Mouse (Mus musculus) left cerebral cortex, postnatal 14 days (tissue): Measurements from ENCODE around the gene Vsx2. TPM values are rescaled to one million over a fixed set of nuclear protein-coding genes. Genes with fewer than 3 reads are reported as not detected.
"Not testable (repeated sequence)": the region's sequence is repeated elsewhere in the genome, so short reads cannot be mapped to it uniquely, and the experiment has no call there.

ENCODE experiments used
- DNase-seq, 2 experiments: peaks; one replicate each; pipeline ENCODE4 v3.0.0; 2021 to 2022; ENCODE audit warnings: low spot score in 2 of 2, mixed read lengths in 1 of 2
- intact Hi-C: fragments of 180-260 bp; cut with DNase I; formaldehyde crosslinking; loops from one replicate; pipeline ENCODE4 v1.15.1; 2025
- long read RNA-seq, 2 experiments: library from polyadenylated mRNA; stranded (forward); transcript quantifications; one replicate each; pipeline ENCODE4 v2.0.0; 2021
- total RNA-seq, 2 experiments: library from RNA; stranded (reverse); gene quantifications; 2 replicates each; pipeline ENCODE4 v1.2.3; 2021

Gene Vsx2
- under 1 TPM; 0.17 to 0.24 TPM for total RNA-seq
- long read RNA-seq, experiment 1, result 0 reads
- long read RNA-seq, experiment 2, result 0 reads

DNA sequence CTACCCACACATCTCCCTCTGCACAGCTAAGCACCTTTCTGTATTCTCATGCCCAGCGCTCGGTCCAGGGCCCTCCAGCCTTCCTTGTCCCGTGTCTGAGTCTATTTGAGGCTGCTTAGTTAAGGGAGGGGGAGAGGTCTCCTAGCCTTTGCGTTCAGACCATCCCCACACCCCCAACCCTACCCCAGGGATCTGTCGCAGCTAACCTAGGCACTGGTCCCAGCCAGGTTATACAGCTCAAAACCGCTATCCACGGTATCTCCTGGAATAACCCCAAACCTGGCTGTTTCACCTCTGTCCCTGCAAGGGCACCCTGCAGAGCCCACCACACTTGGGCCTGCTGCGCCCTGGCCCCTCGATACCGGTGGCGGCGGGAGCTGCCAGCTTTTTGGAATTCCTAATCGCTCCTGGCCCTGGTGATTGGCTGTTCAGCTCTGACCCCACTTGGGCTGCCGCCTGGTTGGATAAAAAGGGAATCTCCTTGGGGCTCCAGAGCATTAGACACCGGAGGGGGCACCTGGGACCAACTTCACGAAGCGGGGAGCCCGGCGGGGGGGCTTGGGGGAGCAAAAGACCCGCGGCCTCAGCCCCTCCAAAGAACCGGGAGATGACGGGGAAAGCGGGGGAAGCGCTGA, at the start of gene Vsx2:
TSS of gene Vsx2 (plus strand) at position 427 of the 635 bp plus-strand sequence.
- no peak for DNase-seq
- intact Hi-C loops, result no loop called here

DNA sequence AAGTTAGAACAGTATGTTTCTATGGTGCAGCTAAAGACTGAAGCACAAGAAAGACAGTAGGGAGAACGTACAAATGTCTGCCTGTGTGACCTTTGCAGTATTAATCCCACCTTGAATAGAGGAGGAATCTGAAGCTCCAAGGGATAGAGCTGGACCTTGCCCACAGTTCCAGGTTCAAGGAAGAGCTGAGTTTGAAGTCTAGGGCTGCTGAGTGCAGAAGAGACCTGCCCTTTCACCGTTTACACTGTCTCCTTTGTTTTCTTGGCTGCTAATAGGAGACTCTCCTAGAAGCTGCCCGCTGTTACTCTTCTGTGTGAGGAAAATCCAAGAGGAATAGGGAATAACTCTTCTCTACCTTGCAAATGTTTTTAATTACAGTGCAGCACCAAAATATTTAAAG, 45.8 kb upstream of the Vsx2 start:
- intact Hi-C loops, result no loop called here
- DNase-seq, result no peak

DNA sequence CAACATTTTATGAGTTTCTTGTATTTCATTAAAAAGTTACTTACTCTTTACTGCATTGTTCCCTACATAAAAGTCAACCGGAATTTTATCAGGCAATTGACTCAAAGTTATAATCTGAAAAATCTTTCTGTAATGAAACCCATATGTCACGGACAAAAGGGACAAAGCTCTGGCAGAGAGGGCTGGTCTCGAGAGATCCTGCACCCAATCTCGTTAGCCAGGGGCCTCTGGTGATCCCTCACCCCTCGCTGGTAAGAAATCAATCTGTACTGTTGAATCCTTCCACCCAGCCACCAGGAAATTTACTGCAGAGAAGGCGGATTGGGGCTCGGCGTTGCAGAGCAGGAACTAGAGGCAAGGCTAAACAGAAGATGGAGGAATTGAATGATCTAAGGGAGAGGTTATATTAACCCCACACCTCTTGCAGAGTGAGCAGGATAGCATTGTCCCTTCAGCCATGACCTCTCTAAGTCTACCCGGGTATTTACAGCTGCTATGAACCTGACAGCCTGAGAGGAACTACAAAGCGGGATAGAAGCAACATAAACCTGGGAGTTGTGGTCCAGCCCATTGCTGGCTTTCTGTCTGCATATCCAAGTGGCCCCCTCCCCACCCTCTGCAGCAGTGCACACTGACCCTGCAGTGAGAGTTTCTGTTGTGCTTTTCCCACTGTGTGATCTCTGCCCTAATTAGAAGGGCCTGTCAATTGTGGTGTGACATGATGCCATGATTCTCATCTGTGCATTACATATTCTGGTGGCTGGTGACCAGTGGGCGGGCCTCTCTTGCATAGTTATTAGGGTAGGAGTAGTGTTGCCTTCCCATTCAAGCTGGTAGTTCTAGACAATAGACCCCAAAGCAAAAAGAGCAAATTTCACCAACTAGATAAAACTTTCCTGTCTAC, 45.2 kb upstream of the Vsx2 start:
- no peak for DNase-seq
- intact Hi-C loops, result no loop called here

DNA sequence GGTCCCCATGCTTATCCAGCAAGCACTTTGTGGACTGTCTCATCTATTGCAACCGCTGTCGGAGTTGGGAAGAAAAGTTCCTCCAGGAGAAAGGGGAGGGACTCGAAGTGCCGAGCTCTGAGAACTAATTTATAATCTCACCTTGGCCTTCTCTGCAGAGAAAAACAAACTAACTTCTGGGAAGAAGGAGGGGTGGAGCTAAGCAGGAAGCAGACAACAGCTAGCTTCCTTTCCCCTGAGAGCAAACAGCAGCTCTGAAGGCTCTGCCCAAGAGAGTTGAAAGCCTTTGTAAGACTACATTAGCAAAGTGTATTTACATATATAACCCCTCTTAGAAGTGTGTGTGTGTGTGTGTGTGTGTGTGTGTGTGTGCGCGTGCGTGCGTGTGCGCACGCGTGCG, 44.1 kb upstream of the Vsx2 start:
- no peak for DNase-seq
- intact Hi-C loops, result no loop called here

DNA sequence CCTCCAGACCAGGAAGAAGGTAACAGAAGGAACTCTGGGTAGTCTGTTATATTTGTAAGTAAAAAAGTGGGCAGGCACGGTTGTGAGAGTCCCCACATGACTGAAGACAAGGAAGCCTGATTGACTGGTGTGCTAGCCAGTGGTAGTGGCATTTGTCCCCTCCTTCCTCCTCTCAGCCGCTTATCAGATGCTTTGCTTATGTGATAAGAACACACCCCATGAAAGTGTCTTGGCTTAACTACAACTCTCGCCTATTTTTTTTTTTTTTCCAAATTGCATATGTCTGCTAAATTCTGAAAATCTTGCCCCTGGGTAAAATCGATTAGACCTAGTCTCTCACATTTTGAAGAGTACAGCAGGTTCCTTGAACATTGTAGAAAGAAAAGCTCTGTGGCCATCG, 39.1 kb upstream of the Vsx2 start:
- DNase-seq, result no peak
- intact Hi-C loops, result no loop called here

DNA sequence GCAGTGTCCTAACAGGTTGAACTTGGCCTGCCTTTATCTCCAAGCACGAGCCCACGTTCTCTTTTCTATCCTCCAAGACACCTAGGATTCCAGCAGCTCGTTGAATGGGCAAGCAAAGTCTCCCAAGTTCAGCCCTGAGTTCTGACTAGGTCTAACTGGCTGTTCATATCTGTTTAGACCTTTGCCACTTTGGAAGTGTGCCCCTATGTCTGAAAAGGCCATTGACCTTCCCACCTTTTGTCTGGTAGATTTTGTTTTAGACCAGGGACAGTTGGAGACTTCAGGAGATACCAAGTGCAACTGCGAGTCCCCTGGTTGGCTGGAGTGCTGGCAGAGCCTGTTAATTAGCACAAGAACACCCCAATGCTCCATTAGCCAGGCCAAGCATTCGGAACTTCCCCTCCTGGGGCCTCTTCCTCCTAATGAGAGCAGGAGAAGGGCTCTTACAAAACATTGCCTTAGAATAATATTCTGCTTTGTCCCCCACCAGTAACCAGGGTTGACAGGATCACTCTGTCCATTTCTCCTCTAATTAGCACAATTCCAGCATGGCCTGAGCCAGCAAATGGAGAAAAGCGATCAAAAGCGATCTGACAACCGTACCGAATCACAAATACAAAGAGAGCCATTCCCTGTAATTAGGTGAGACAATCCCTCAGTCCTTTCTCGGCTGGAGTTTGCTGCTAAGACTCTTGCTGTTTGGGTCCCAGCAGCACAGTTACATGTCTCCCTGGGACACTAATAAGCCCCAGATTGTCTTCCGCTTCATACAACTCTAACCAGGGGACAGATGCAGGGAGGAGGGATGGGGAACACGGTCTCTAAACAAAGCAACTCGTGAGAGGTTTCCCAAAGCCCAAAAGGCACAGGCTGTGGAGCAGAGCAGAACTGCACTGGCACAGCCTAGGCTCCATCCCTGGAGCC, 37.4 kb upstream of the Vsx2 start:
- peak; percentile 9 to 64 for DNase-seq
- intact Hi-C loops, result no loop called here

DNA sequence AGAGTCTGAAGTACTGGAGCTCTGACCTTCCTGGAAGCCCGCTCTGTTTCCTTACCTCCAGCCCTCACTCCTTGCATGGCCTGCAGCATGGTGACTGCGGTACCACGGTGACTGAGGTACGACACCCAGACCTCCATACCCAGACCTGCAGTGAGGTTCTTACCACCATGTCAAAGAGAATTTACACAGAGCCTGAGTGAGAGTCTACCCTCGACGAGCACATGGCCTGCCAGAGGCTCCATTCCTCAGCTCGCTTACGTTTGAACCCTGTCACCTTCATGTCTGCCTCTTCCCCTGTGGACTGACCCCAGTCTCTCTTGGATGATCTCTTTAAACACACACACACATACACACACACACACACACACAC, 36.7 kb upstream of the Vsx2 start:
- intact Hi-C loops, result no loop called here
- DNase-seq, result no peak

DNA sequence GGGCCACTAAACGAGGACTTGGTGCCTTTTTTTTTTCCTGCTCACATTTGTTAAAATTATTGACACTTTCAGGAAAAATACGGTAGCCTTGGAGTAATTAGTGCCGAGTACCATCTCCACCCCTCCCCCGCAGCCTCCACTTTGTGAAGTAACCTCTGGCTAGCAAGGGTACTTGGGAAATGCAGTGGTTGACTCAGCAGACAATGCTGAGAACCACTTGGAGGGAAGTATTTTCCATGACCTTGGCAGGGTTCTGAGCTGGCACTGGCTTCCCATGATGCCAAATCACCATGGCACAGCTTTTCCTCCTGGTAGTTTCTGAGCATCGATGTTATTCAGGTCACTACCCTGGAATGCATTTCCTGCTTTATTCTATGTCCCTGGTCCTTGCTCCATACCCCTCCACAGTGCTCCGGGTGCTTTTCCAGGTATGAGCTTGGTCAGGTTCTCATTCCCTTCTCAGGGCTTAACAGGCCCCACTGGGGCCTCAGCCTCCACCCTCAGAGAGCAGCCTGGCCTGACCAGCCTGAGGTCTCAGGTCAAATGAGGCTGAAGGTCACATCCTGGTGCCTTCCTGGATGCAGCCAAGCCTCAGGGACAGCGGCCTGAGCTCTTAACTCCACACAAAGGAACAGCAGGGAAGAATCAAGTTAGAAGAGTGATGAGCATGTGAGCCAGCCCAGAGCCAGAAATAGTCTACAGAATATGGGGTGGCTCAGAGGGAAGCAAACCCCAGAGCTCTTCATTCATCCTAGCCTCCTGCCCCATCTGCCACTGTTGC, 35.7 kb upstream of the Vsx2 start:
- no peak for DNase-seq
- intact Hi-C loops, result no loop called here

DNA sequence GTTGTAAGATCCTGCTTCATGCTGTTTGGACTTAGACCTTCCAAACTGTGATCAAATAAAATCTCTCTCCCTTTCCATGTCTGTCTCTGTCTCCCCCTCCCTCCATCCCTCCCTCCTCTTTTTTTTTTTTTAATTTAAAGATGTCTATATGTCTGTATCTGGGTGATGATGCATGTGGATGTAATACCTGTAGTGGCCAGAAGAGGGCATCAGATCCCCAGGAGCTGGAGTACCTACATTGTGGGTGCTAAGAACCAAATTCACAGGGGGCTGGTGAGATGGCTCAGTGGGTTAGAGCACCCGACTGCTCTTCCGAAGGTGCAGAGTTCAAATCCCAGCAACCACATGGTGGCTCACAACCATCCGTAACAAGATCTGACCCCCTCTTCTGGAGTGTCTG, 30.0 kb upstream of the Vsx2 start:
- intact Hi-C loops, result not testable (repeated sequence)

DNA sequence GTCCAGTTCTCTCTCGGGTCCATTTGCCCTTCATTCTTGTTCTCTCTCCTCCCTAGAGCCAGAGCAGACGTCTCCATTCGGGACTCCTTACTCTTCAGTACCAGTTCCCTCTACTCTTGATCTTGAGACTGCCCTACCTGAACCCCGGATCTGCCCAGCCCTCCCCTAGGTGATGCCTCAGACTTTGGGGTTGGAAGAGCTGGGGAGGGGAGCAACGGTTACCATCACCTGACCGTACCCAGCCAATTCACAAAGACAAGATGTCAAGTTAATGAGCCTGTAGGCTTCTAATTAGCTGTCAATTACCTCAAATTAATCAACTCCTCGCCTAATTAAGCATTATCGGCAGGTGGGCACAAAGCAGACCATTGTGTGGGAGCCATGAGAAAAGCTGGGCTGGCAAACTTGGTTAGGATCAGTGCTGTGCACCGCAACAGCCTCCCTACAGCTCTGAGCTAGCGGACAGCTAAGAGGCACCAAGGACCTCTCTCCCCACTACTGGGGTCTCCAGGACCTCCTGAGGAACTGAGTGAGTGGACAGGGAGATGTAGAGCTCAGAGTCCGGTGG, 28.1 kb upstream of the Vsx2 start:
- intact Hi-C loops, result no loop called here
- no peak for DNase-seq

More for the DNA sequence above, 30.0 kb upstream of the Vsx2 start:
- DNase-seq, result not testable (repeated sequence)

DNA sequence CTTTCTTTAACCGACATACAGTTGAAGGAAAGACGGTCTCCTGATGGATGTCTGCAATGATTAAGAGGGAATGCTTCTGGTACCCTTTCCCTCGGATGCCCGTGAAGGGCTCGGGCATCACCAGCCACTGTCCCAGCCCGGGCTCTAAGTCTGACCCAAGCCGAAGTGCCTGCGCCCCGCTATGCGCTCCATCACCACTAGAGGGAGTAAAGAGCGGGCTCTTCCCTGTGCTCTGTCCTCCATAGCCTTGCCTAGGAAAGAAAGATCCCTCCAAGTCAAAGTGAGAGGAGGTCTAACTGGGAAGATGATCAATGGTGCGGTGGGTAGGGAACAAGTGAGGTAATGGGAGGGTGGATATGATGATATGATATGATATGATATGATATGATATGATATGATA, 23.5 kb upstream of the Vsx2 start:
- intact Hi-C loops, result no loop called here
- peak; percentile 42 to 64 for DNase-seq

DNA sequence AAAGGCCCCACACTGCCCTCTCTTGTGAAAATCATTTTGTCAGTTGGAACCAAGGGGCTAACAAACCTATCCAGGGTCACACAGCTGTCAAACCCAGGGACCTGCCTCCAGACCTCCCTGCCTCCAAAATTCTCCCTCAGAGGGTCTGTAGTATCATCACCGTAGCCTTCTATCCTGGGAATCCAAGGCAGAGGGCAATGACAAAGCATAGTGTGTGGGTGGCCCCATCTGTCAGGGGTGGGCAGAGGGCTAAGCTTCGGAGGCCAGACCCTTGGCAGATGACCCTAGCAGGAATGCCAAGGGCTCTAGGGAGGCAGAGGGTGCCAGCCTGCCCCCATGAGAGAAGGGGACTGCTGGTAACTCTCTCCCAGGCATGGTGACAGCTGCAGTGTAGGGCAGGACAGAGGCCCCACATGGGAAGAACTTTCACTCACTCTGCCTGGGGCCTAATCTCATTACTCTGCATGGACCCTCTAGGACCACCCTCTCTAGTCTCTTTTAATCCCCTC, 22.9 kb upstream of the Vsx2 start:
- intact Hi-C loops, result no loop called here
- no peak for DNase-seq

DNA sequence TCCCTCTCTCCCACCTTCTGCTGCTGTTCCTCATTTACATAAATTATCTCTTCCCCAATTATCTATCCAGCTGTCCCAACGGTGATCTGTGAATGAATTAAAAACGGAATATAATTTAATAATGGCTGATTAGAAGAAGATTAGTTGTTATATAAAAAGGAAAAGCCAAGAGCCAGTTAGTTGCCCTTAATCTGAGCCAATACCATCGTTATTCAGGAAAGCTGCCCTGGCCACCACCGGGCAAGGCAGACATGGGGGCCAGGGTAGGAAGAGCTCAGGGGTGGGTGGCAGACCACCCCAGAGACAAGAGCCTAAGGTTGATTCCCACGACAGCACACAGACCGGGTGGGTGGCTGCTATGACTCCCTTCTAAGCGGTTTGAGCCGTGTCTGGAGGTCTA, 21.3 kb upstream of the Vsx2 start:
- intact Hi-C loops, result no loop called here

DNA sequence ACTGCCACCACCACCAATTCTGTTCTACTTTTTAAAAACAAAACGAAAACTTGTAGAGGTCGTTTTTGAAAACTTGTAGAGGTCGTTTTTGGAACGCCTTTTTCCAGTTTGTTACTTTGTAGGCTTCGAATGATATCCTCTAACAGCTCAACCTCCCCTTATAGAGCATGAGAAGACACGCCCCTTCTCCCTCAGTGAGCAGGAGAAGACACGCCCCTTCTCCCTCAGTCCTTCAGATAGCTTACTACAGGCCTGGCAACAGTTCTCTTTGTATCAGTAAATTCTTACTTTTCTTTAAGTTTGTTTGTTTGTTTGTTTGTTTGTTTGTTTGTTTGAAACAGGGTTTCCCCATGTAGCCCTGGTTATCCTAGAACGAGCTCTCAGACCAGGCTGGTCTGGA, 14.3 kb upstream of the Vsx2 start:
- no peak for DNase-seq
- intact Hi-C loops, result no loop called here

More for the DNA sequence above, 21.3 kb upstream of the Vsx2 start:
- no peak for DNase-seq

DNA sequence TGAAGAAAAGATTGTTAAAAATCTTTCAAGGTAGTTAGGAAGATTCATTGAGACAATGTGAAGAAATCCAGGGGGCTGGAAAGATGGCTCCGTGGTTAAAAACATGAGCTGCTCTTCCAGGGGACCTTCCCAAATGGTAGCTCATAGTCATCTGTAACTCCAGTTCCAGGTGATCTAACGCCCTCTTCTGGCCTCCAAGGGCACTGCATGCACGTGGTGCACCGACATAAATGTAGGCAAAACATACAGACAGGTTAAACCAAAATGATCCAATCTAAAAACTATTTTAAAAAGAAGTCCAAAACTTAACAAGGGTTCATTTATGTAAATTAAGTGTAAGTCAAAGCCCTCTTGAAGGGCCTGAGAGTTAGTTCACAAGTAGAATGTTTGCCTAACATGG, 7.0 kb upstream of the Vsx2 start:
- intact Hi-C loops, result no loop called here
- no peak for DNase-seq

DNA sequence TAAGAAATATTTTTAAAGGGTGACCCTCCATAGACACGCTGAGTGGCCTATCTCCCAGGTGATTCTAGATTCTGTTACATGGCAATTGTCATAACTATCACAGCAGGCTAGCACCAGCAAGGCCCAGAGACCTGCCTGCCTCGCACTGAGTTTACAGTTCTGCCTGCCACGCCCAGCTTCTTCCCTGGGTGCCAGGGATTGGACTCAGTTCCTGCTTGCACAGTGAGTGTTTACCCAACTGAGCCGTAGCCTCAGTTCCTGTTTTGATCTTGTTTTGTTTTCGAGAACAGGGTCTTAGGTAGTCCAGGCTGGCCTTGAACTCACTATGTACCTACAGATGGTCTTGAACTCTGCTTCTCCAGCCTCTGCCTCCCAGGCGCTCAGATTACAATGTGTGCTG, 2.0 kb upstream of the Vsx2 start:
- no peak for DNase-seq
- intact Hi-C loops, result no loop called here

DNA sequence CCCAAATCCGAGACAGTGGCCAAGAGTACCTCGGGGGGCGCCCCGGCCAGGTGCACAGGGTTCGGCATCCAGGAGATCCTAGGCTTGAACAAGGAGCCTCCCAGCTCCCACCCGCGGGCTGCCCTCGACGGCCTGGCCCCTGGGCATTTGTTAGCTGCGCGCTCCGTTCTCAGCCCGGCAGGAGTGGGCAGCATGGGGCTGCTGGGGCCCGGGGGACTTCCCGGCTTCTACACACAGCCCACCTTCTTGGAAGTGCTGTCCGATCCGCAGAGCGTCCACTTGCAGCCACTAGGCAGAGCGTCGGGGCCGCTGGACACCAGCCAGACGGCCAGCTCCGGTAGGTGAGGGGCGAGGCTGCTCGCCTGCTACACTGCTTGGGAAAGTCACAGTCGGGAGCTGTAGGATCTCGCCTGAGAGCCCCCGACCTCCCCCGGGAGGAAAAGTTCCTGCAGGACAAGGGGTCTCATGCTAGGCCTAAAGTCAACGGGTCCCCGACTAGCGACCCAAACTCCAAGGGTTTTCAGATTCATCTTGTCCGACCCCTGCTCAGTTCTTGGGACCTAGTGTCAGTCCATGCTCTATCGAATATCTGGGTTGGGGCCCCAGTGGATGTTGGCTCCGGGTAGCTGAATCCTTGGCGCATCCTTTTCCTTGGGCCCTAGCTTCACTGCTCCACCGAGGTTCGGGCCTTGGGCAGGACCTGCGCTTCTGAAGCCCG, 573 bp downstream of the Vsx2 start:
- intact Hi-C loops, result no loop called here

More for the DNA sequence above, 573 bp downstream of the Vsx2 start:
- DNase-seq, result no peak
